Mouse (Mus musculus): ENCODE results near the gene Frmd8. TPM values are rescaled to one million over a fixed set of nuclear protein-coding genes. Genes with fewer than 3 reads are reported as not detected.
A peak's percentile ranks its signal among the peaks of the same experiment; 100 is the strongest.

Gene Frmd8
- total and polyA plus RNA-seq, 3 experiments = 22.8 to 34.4 TPM; not detected in 1

GRCm38 (mm10) chr19:5838136-5838891 is 36.8 kb downstream of the Frmd8 start:
- Histone ChIP-seq H3K79me2 (ENCODE audit: control insufficient read depth, insufficient read depth, low read length, poor library complexity) (peaks cover 16% of the 10 kb centered on the region), H3K4me3 (ENCODE audit: control insufficient read depth in 1 of 2, insufficient read depth in 1 of 2, low read depth in 2 of 2, low read length in 2 of 2) (no peak overlapping the region), H3K9ac (ENCODE audit: control insufficient read depth, low read depth, low read length, poor library complexity, severe bottlenecking) (no peak overlapping the region), H3K9me3 (replicated peaks; ENCODE audit: insufficient read depth, low read length) (no peaks in the 10 kb centered on the region), H3K36me3 (ENCODE audit: control insufficient read depth in 1 of 2, insufficient read depth in 2 of 2, low read length in 2 of 2) (peaks cover 2 to 22% of the 10 kb centered on the region in 2 experiments; a peak in 3 of 4 replicates), H3K4me1 (ENCODE audit: control insufficient read depth in 1 of 2, insufficient read depth in 2 of 2, low read length in 2 of 2) (peaks cover 9 to 20% of the 10 kb centered on the region in 2 experiments), H3K27ac (ENCODE audit: control insufficient read depth, low read depth, low read length) (no peak overlapping the region), H3K27me3 (ENCODE audit: control insufficient read depth in 1 of 2, insufficient read depth in 2 of 2, low read length in 2 of 2) (no peaks in the 10 kb centered on the region)
- DNase-seq (ENCODE audit: low read depth, low spot score) = no peak
- 0 out of 2 replicates have a peak, but pooled peaks have one; percentile 70 for TF ChIP-seq POLR2AphosphoS5 (IDR thresholded peaks at IDR 0.05; ENCODE audit: borderline replicate concordance, low read depth, low read length)
- TF ChIP-seq HCFC1 (IDR thresholded peaks at IDR 0.05; ENCODE audit: low read depth, low read length) = no peak

DNA sequence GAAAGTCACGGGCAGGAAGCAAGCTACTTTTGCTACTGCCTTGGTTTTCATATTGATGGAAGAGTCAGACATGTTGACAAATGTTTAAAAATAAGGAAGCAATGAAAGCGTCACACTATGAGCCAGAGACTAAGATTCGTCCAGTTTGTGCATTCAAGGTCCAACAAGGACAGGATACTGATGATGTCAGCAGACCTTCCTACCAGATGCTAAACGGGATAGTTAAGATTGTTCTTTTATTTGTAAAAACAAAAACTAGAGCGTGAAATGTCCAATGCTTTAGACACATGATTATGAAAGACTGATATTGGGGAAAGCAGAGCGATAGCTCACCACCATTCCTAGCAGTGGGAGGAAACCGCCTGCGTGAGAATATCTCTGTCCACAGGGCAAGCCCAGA is 37.5 kb downstream of the Frmd8 start:
- Histone ChIP-seq H3K36me3 (ENCODE audit: control insufficient read depth in 1 of 2, insufficient read depth in 2 of 2, low read length in 2 of 2) (peaks cover 2 to 15% of the 10 kb centered on the region in 2 experiments; a peak in 3 of 4 replicates), H3K9me3 (replicated peaks; ENCODE audit: insufficient read depth, low read length) (no peaks in the 10 kb centered on the region), H3K27ac (ENCODE audit: control insufficient read depth, low read depth, low read length) (no peak overlapping the region), H3K27me3 (ENCODE audit: control insufficient read depth in 1 of 2, insufficient read depth in 2 of 2, low read length in 2 of 2) (no peaks in the 10 kb centered on the region), H3K79me2 (ENCODE audit: control insufficient read depth, insufficient read depth, low read length, poor library complexity) (peaks cover 9% of the 10 kb centered on the region), H3K4me3 (ENCODE audit: control insufficient read depth in 1 of 2, insufficient read depth in 1 of 2, low read depth in 2 of 2, low read length in 2 of 2) (no peak overlapping the region), H3K4me1 (ENCODE audit: control insufficient read depth in 1 of 2, insufficient read depth in 2 of 2, low read length in 2 of 2) (peaks cover 7 to 13% of the 10 kb centered on the region in 2 experiments), H3K9ac (ENCODE audit: control insufficient read depth, low read depth, low read length, poor library complexity, severe bottlenecking) (no peak overlapping the region)
- no peak for DNase-seq (ENCODE audit: low read depth, low spot score)
- TF ChIP-seq BHLHE40 (IDR thresholded peaks at IDR 0.05; ENCODE audit: borderline replicate concordance, low read depth, low read length) (no peak), USF2 (IDR thresholded peaks at IDR 0.05; ENCODE audit: borderline replicate concordance in 1 of 2, insufficient read depth in 1 of 2, low read depth in 1 of 2, low read length in 2 of 2) (no peak), MAX (IDR thresholded peaks at IDR 0.05; ENCODE audit: low read length) (no peak), GATA1 (IDR thresholded peaks at IDR 0.05; ENCODE audit: low read depth, low read length) (no peak), ZMIZ1 (IDR thresholded peaks at IDR 0.05; ENCODE audit: low read depth, low read length) (no peak; the same call in 1 of the 2 replicates), NRF1 (IDR thresholded peaks at IDR 0.05; ENCODE audit: insufficient read depth, low read depth, low read length, poor library complexity, severe bottlenecking) (no peak), ZC3H11A (IDR thresholded peaks at IDR 0.05; ENCODE audit: low read depth, low read length) (no peak), ZNF384 (IDR thresholded peaks at IDR 0.05; ENCODE audit: low read depth, low read length) (no peak), GABPA (IDR thresholded peaks at IDR 0.05; ENCODE audit: low read depth, low read length) (no peak), RCOR1 (IDR thresholded peaks at IDR 0.05; ENCODE audit: low read depth, low read length) (no peak), POLR2AphosphoS5 (IDR thresholded peaks at IDR 0.05; ENCODE audit: borderline replicate concordance, low read depth, low read length) (no peak), ETS1 (IDR thresholded peaks at IDR 0.05; ENCODE audit: low read depth, low read length) (no peak), SIN3A (IDR thresholded peaks at IDR 0.05; ENCODE audit: low read length) (no peak), ZKSCAN1 (IDR thresholded peaks at IDR 0.05; ENCODE audit: low read depth, low read length) (no peak), MYB (IDR thresholded peaks at IDR 0.05; ENCODE audit: low read depth, low read length) (no peak), TBP (IDR thresholded peaks at IDR 0.05; ENCODE audit: low read depth, low read length) (no peak), SMC3 (IDR thresholded peaks at IDR 0.05; ENCODE audit: low read depth, low read length) (no peak), NELFE (IDR thresholded peaks at IDR 0.05; ENCODE audit: low read depth, low read length) (no peak)
